Mouse (Mus musculus) spleen, adult 2 months (tissue): ENCODE data around the gene Foxc1.

Experiments used
- CTCF ChIP-seq: fragments of 200-500 bp; IDR thresholded peaks from 2 replicates; pipeline ENCODE4 v1.5.1; 2011; ENCODE audit warnings: mild to moderate bottlenecking, inconsistent platforms; ENCODE audit not compliant: insufficient read depth, insufficient read length, insufficient replicate concordance; ENCODE audit errors: extremely low read depth
- POLR2A ChIP-seq: fragments of 200-500 bp; IDR thresholded peaks from 2 replicates; pipeline ENCODE4 v1.6.1; 2011; ENCODE audit warnings: low read depth, low read length, inconsistent platforms

DNA sequence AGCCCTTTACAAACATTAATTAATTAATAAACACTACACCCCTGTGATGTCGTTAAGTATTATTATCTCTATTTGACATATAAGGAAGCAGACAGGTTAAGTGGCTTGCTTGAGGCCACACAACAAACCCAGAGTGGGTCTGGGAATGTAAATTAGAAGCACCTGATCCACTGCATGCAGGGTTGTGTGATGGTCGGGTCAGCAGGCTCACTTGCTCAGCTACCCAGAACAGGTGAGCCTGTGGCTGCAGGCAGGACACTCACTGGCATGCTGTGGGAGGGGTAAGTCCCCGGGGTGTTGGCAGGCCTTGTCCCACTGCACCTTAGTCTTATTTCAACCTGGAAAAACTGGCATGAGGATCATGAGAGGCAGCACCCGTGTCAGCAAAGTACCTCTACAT lies 47.6 kb downstream of the Foxc1 start:
- TF ChIP-seq CTCF: no peak
- no peak for TF ChIP-seq POLR2A
